Mouse (Mus musculus): ENCODE results near the gene Pou2f2. TPM values are rescaled to one million over a fixed set of nuclear protein-coding genes. Genes with fewer than 3 reads are reported as not detected.

The Pou2f2 gene
- polyA plus RNA-seq, 1 experiment from 2014 or later, result 4.1 TPM

GRCm38 (mm10) chr7:25073924-25074323, 105.6 kb downstream of the Pou2f2 start:
- 85% methylated on average over 8 of the region's 8 CpGs for WGBS
- Histone ChIP-seq H3K4me3 (0 out of 2 replicates have a peak overlapping the region, but pooled peaks have one; percentile 81), H3K4me1 (peaks cover 81% of the 10 kb centered on the region), H3K9me3 (replicated peaks) (no peaks in the 10 kb centered on the region), H3K27ac (peak overlapping the region; percentile 96), H3K36me3 (peaks cover 7% of the 10 kb centered on the region), H3K27me3 (ENCODE audit: low read depth, poor library complexity, severe bottlenecking) (no peaks in the 10 kb centered on the region)
- DNase-seq (ENCODE audit: low spot score), result no peak

GRCm38 (mm10) chr7:25072716-25073390, 106.7 kb downstream of the Pou2f2 start:
- Histone ChIP-seq H3K27ac (peak overlapping the region; percentile 96), H3K4me1 (peaks cover 79% of the 10 kb centered on the region), H3K4me3 (peak overlapping the region; percentile 81), H3K27me3 (ENCODE audit: low read depth, poor library complexity, severe bottlenecking) (no peaks in the 10 kb centered on the region), H3K9me3 (replicated peaks) (no peaks in the 10 kb centered on the region), H3K36me3 (peaks cover 16% of the 10 kb centered on the region)
- 1% methylated on average over 21 of the region's 33 CpGs for WGBS
- peak; percentile 76 for DNase-seq (ENCODE audit: low spot score)

- H3K27me3 ChIP-seq (ENCODE audit: low read depth, poor library complexity, severe bottlenecking), result no peaks in the 10 kb centered on the region
- peak; percentile 54 for DNase-seq (ENCODE audit: low spot score)
- peaks cover 23% of the 10 kb centered on the region for H3K36me3 ChIP-seq
- 2% methylated on average over 25 of the region's 28 CpGs for WGBS
- H3K27ac ChIP-seq, result peak within 1 kb of the TSS; percentile 96
- H3K4me1 ChIP-seq, result peaks cover 80% of the 10 kb centered on the region
- no peaks in the 10 kb centered on the region for H3K9me3 ChIP-seq (replicated peaks)
- H3K4me3 ChIP-seq, result peak within 1 kb of the TSS; percentile 81
These were observed 107.4 kb downstream of the Pou2f2 start, which contains the start of the genes Grik5 and Zfp574 for GRCm38 (mm10) chr7:25071979-25072715. Gene Grik5 (minus strand): TSS chr7:25072346. Gene Zfp574 (plus strand): TSS chr7:25072567.

GRCm38 (mm10) chr7:25068724-25069123, 110.8 kb downstream of the Pou2f2 start:
- Histone ChIP-seq H3K9me3 (replicated peaks) (no peaks in the 10 kb centered on the region), H3K4me1 (peaks cover 58% of the 10 kb centered on the region), H3K4me3 (no peak overlapping the region), H3K27me3 (ENCODE audit: low read depth, poor library complexity, severe bottlenecking) (no peaks in the 10 kb centered on the region), H3K27ac (no peak overlapping the region), H3K36me3 (peaks cover 56% of the 10 kb centered on the region)
- WGBS, result 44% methylated on average over 2 of the region's 2 CpGs
- DNase-seq (ENCODE audit: low spot score), result no peak

GRCm38 (mm10) chr7:25067909-25068656, 111.4 kb downstream of the Pou2f2 start:
- H3K27ac ChIP-seq, result no peak overlapping the region

GRCm38 (mm10) chr7:25067338-25067737, 112.2 kb downstream of the Pou2f2 start:
- Histone ChIP-seq H3K27me3 (ENCODE audit: low read depth, poor library complexity, severe bottlenecking) (no peaks in the 10 kb centered on the region), H3K36me3 (peaks cover 70% of the 10 kb centered on the region), H3K4me3 (no peak overlapping the region), H3K27ac (no peak overlapping the region), H3K4me1 (peaks cover 44% of the 10 kb centered on the region), H3K9me3 (replicated peaks) (no peaks in the 10 kb centered on the region)
- 89% methylated on average over 7 of the region's 7 CpGs for WGBS
- DNase-seq (ENCODE audit: low spot score), result no peak

More at GRCm38 (mm10) chr7:25067909-25068656, 111.4 kb downstream of the Pou2f2 start:
- DNase-seq (ENCODE audit: low spot score), result no peak
- 91% methylated on average over 22 of the region's 22 CpGs for WGBS
- peaks cover 52% of the 10 kb centered on the region for H3K4me1 ChIP-seq
- H3K36me3 ChIP-seq, result peaks cover 63% of the 10 kb centered on the region
- no peaks in the 10 kb centered on the region for H3K27me3 ChIP-seq (ENCODE audit: low read depth, poor library complexity, severe bottlenecking)
- H3K4me3 ChIP-seq, result no peak overlapping the region
- H3K9me3 ChIP-seq (replicated peaks), result no peaks in the 10 kb centered on the region

GRCm38 (mm10) chr7:25063900-25064299, 115.6 kb downstream of the Pou2f2 start:
- H3K27me3 ChIP-seq (ENCODE audit: low read depth, poor library complexity, severe bottlenecking), result no peaks in the 10 kb centered on the region
- H3K9me3 ChIP-seq (replicated peaks), result no peaks in the 10 kb centered on the region
- WGBS, result 86% methylated on average over 8 of the region's 8 CpGs
- peaks cover 96% of the 10 kb centered on the region for H3K36me3 ChIP-seq
- DNase-seq (ENCODE audit: low spot score), result no peak
- H3K4me1 ChIP-seq, result peaks cover 10% of the 10 kb centered on the region
- H3K27ac ChIP-seq, result no peak overlapping the region
- no peak overlapping the region for H3K4me3 ChIP-seq

GRCm38 (mm10) chr7:25063346-25063745, 116.2 kb downstream of the Pou2f2 start:
- WGBS, result 93% methylated on average over 6 of the region's 6 CpGs
- peaks cover 5% of the 10 kb centered on the region for H3K4me1 ChIP-seq
- DNase-seq (ENCODE audit: low spot score), result no peak
- H3K27me3 ChIP-seq (ENCODE audit: low read depth, poor library complexity, severe bottlenecking), result no peaks in the 10 kb centered on the region
- no peak overlapping the region for H3K4me3 ChIP-seq
- H3K9me3 ChIP-seq (replicated peaks), result no peaks in the 10 kb centered on the region
- peaks cover 96% of the 10 kb centered on the region for H3K36me3 ChIP-seq
- no peak overlapping the region for H3K27ac ChIP-seq

GRCm38 (mm10) chr7:25058836-25059235, 120.7 kb downstream of the Pou2f2 start:
- H3K36me3 ChIP-seq, result peaks cover 96% of the 10 kb centered on the region
- no peaks in the 10 kb centered on the region for H3K9me3 ChIP-seq (replicated peaks)
- H3K27me3 ChIP-seq (ENCODE audit: low read depth, poor library complexity, severe bottlenecking), result no peaks in the 10 kb centered on the region
- H3K4me3 ChIP-seq, result no peak overlapping the region
- no peaks in the 10 kb centered on the region for H3K4me1 ChIP-seq
- no peak for DNase-seq (ENCODE audit: low spot score)
- no peak overlapping the region for H3K27ac ChIP-seq
- WGBS, result 95% methylated on average over 14 of the region's 14 CpGs

- Histone ChIP-seq H3K9me3 (replicated peaks) (no peaks in the 10 kb centered on the region), H3K27ac (no peak overlapping the region), H3K36me3 (peaks cover 96% of the 10 kb centered on the region), H3K4me1 (no peaks in the 10 kb centered on the region), H3K4me3 (no peak overlapping the region), H3K27me3 (ENCODE audit: low read depth, poor library complexity, severe bottlenecking) (no peaks in the 10 kb centered on the region)
- WGBS, result 91% methylated on average over 8 of the region's 8 CpGs
- no peak for DNase-seq (ENCODE audit: low spot score)
These were observed 121.1 kb downstream of the Pou2f2 start for GRCm38 (mm10) chr7:25058394-25058793.

- 92% methylated on average over 5 of the region's 5 CpGs for WGBS
- no peak for DNase-seq (ENCODE audit: low spot score)
These were observed 121.6 kb downstream of the Pou2f2 start for GRCm38 (mm10) chr7:25057888-25058287.

GRCm38 (mm10) chr7:25056951-25057350, 122.6 kb downstream of the Pou2f2 start:
- Histone ChIP-seq H3K36me3 (peaks cover 96% of the 10 kb centered on the region), H3K27me3 (ENCODE audit: low read depth, poor library complexity, severe bottlenecking) (no peaks in the 10 kb centered on the region)
- 76% methylated on average over 4 of the region's 4 CpGs for WGBS

More at GRCm38 (mm10) chr7:25057888-25058287, 121.6 kb downstream of the Pou2f2 start:
- Histone ChIP-seq H3K9me3 (replicated peaks) (no peaks in the 10 kb centered on the region), H3K27me3 (ENCODE audit: low read depth, poor library complexity, severe bottlenecking) (no peaks in the 10 kb centered on the region), H3K4me1 (no peaks in the 10 kb centered on the region), H3K4me3 (no peak overlapping the region), H3K27ac (no peak overlapping the region), H3K36me3 (peaks cover 96% of the 10 kb centered on the region)

More at GRCm38 (mm10) chr7:25056951-25057350, 122.6 kb downstream of the Pou2f2 start:
- Histone ChIP-seq H3K27ac (no peak overlapping the region), H3K4me1 (no peaks in the 10 kb centered on the region), H3K9me3 (replicated peaks) (no peaks in the 10 kb centered on the region), H3K4me3 (no peak overlapping the region)
- DNase-seq (ENCODE audit: low spot score), result no peak
